Mouse (Mus musculus) kidney, adult 2 months (tissue): ENCODE results near the gene Hexa.

Experiments
- CTCF ChIP-seq: fragments of 200-500 bp; conservative IDR thresholded peaks from 2 replicates; pipeline ENCODE4 v1.5.1; 2011; ENCODE audit warnings: low read depth, mild to moderate bottlenecking, control low read depth, low read length, moderate library complexity, mixed read lengths; ENCODE audit not compliant: insufficient read depth, insufficient read length
- POLR2A ChIP-seq: fragments of 200-500 bp; IDR thresholded peaks from one replicate; pipeline ENCODE4 v1.6.1; 2011; ENCODE audit warnings: low read depth, low read length, control low read depth

GRCm38 (mm10) chr9:59552610-59553009 lies 13.3 kb downstream of the Hexa start:
- TF ChIP-seq CTCF = no peak
- TF ChIP-seq POLR2A = no peak
